Mouse (Mus musculus) left cerebral cortex, postnatal 4 days (tissue): ENCODE results near the gene Abcc6. TPM values are rescaled to one million over a fixed set of nuclear protein-coding genes. Genes with fewer than 3 reads are reported as not detected.

Experiments used
- total RNA-seq, 2 experiments: library from RNA; stranded (reverse); gene quantifications; 2 replicates each; pipeline ENCODE4 v1.2.3; 2021

Gene Abcc6
- total RNA-seq, 2 experiments from 2014 or later, result 2.1 to 3.0 TPM

Other genes starting within 250 kb of the Abcc6 start
- 100 to 1,000 TPM; 304 to 352 TPM for gene Lmtk3, start 246.6 kb downstream of the Abcc6 start, total RNA-seq
- gene Sult2b1, start 245.6 kb downstream of the Abcc6 start, total RNA-seq, result 1 to 10 TPM; 4.9 to 5.5 TPM
- 100 to 1,000 TPM; 249 TPM for gene Cyth2, start 215.7 kb downstream of the Abcc6 start, total RNA-seq
- gene Kcnj14, start 205.5 kb downstream of the Abcc6 start, total RNA-seq, result 1 to 10 TPM; 1.6 to 2.1 TPM
- 10 to 100 TPM; 31.8 to 35.5 TPM for gene Grwd1, start 199.4 kb downstream of the Abcc6 start, total RNA-seq
- gene Kdelr1, start 157.5 kb downstream of the Abcc6 start, total RNA-seq, result 100 to 1,000 TPM in 1 of 2 experiments, 10 to 100 TPM in 1; 98.9 to 109 TPM
- gene Grin2d, start 151.9 kb downstream of the Abcc6 start, total RNA-seq, result 10 to 100 TPM; 31.9 to 39.5 TPM
- under 1 TPM in 1 of 2 experiments, not detected in 1; 0.52 TPM for gene Syngr4, start 133.6 kb downstream of the Abcc6 start, total RNA-seq
- gene Tmem143, start 133.4 kb downstream of the Abcc6 start, total RNA-seq, result 10 to 100 TPM; 16.8 to 19.7 TPM
- 10 to 100 TPM in 1 of 2 experiments, 1 to 10 TPM in 1; 6.9 to 13.4 TPM for gene Emp3, start 108.9 kb downstream of the Abcc6 start, total RNA-seq
- 1 to 10 TPM; 1.9 to 2.4 TPM for gene Ccdc114, start 106.2 kb downstream of the Abcc6 start, total RNA-seq
- 10 to 100 TPM; 83.3 to 92.5 TPM for gene Nomo1, start 3.4 kb upstream of the Abcc6 start, total RNA-seq
- gene Kcnj11, start 70.5 kb upstream of the Abcc6 start, total RNA-seq, result 10 to 100 TPM; 11.8 to 12.8 TPM
- gene Abcc8, start 149.7 kb upstream of the Abcc6 start, total RNA-seq, result 10 to 100 TPM; 18.2 to 23.1 TPM
- gene Ush1c, start 208.2 kb upstream of the Abcc6 start, total RNA-seq, result under 1 TPM; 0.40 to 0.54 TPM
- gene Otog, start 210.7 kb upstream of the Abcc6 start, total RNA-seq, result under 1 TPM; 0.08 to 0.26 TPM